Mouse (Mus musculus) kidney, embryonic 16.5 days (tissue): ENCODE results near the gene Ppp6r1. TPM values are rescaled to one million over a fixed set of nuclear protein-coding genes. Genes with fewer than 3 reads are reported as not detected.

Experiments used
- ATAC-seq: fragments of 200-750 bp; cut with Nextera tagmentation; 2 replicates; pipeline ENCODE4 v1.8.0; 2017; ENCODE audit warnings: moderate TSS enrichment; ENCODE audit not compliant: low FRiP score, low TSS enrichment
- H3K27ac ChIP-seq: fragments of 300-500 bp; sonication (generic); 2 replicates; pipeline ENCODE4 v1.5.1; 2014; ENCODE audit warnings: low read length
- H3K27me3 ChIP-seq: fragments of 300-500 bp; sonication (generic); 2 replicates; pipeline ENCODE4 v1.6.1; 2014; ENCODE audit warnings: low read length, control low read depth, mixed read lengths; ENCODE audit not compliant: insufficient read depth
- H3K36me3 ChIP-seq: fragments of 300-500 bp; sonication (generic); 2 replicates; pipeline ENCODE4 v1.6.1; 2014; ENCODE audit warnings: low read length, control low read depth, mixed read lengths; ENCODE audit not compliant: insufficient read depth
- H3K4me1 ChIP-seq: fragments of 300-500 bp; sonication (generic); 2 replicates; pipeline ENCODE4 v1.6.1; 2014; ENCODE audit warnings: low read length, control low read depth, mixed read lengths; ENCODE audit not compliant: insufficient read depth
- H3K4me2 ChIP-seq: fragments of 300-500 bp; sonication (generic); replicated peaks from 2 replicates; pipeline ENCODE4 v1.6.1; 2014; ENCODE audit warnings: low read depth, low read length
- H3K4me3 ChIP-seq: fragments of 300-500 bp; sonication (generic); 2 replicates; pipeline ENCODE4 v1.5.1; 2014; ENCODE audit warnings: mild to moderate bottlenecking, low read length
- H3K9ac ChIP-seq: fragments of 300-500 bp; sonication (generic); replicated peaks from 2 replicates; pipeline ENCODE4 v1.6.1; 2014; ENCODE audit warnings: low read length
- H3K9me3 ChIP-seq: fragments of 300-500 bp; sonication (generic); 2 replicates; pipeline ENCODE4 v1.6.1; 2016; ENCODE audit warnings: low read length, control low read depth
- WGBS: fragments of 180-500 bp; shearing (Covaris S2); extraction: QIAGEN DNeasy Blood & Tissue Kit; methylation state at CpG from one replicate; pipeline ENCODE4 v1.1.7; 2014; 5-methylcytosine and 5-hydroxymethylcytosine counted together
- polyA plus RNA-seq: library from polyadenylated mRNA; unstranded; fragments of >200 nt; fragmentation: Nextera tagmentation; extraction: Ambion mirVana; gene quantifications from 2 replicates; pipeline ENCODE4 v1.2.1, GENCODE M21; 2015

The Ppp6r1 gene
- polyA plus RNA-seq, 1 experiment from 2014 or later: 5.2 TPM

GRCm38 (mm10) chr7:4630198-4630597 lies 28.6 kb downstream of the Ppp6r1 start:
- Histone ChIP-seq H3K9ac (no peak overlapping the region), H3K9me3 (no peaks in the 10 kb centered on the region), H3K27ac (no peak overlapping the region), H3K4me3 (no peak overlapping the region), H3K27me3 (no peaks in the 10 kb centered on the region), H3K36me3 (peaks cover 52% of the 10 kb centered on the region), H3K4me1 (no peaks in the 10 kb centered on the region), H3K4me2 (no peak overlapping the region)
- ATAC-seq: peak; percentile 36; the same call in 1 of the 2 replicates
- 89% methylated on average over 1 of the region's 1 CpGs for WGBS

GRCm38 (mm10) chr7:4629586-4629985 lies 29.2 kb downstream of the Ppp6r1 start:
- Histone ChIP-seq H3K27me3 (no peaks in the 10 kb centered on the region), H3K4me1 (no peaks in the 10 kb centered on the region), H3K27ac (no peak overlapping the region), H3K9me3 (no peaks in the 10 kb centered on the region), H3K4me3 (no peak overlapping the region), H3K36me3 (peaks cover 48% of the 10 kb centered on the region), H3K9ac (no peak overlapping the region), H3K4me2 (no peak overlapping the region)
- WGBS: 91% methylated on average over 5 of the region's 5 CpGs
- ATAC-seq: no peak

- Histone ChIP-seq H3K9me3 (no peaks in the 10 kb centered on the region), H3K27me3 (no peaks in the 10 kb centered on the region), H3K4me1 (no peaks in the 10 kb centered on the region), H3K9ac (no peak overlapping the region), H3K27ac (no peak overlapping the region), H3K4me2 (no peak overlapping the region), H3K4me3 (no peak overlapping the region), H3K36me3 (peaks cover 16% of the 10 kb centered on the region)
- WGBS: 87% methylated on average over 2 of the region's 2 CpGs
- no peak for ATAC-seq
Observed at GRCm38 (mm10) chr7:4625928-4626327, 32.9 kb downstream of the Ppp6r1 start.

- 54% methylated on average over 1 of the region's 1 CpGs for WGBS
- no peak for ATAC-seq
Observed at GRCm38 (mm10) chr7:4624343-4624742, 34.5 kb downstream of the Ppp6r1 start.

GRCm38 (mm10) chr7:4623544-4624189 lies 35.2 kb downstream of the Ppp6r1 start:
- Histone ChIP-seq H3K4me1 (no peaks in the 10 kb centered on the region), H3K36me3 (peaks cover 4% of the 10 kb centered on the region), H3K9me3 (no peaks in the 10 kb centered on the region), H3K9ac (no peak overlapping the region), H3K27ac (no peak overlapping the region), H3K27me3 (no peaks in the 10 kb centered on the region), H3K4me3 (no peak overlapping the region), H3K4me2 (no peak overlapping the region)
- ATAC-seq: no peak
- 36% methylated on average over 4 of the region's 4 CpGs for WGBS

More at GRCm38 (mm10) chr7:4624343-4624742, 34.5 kb downstream of the Ppp6r1 start:
- no peak overlapping the region for H3K4me3 ChIP-seq
- H3K27ac ChIP-seq: no peak overlapping the region
- no peak overlapping the region for H3K4me2 ChIP-seq
- peaks cover 11% of the 10 kb centered on the region for H3K36me3 ChIP-seq
- H3K4me1 ChIP-seq: no peaks in the 10 kb centered on the region
- no peaks in the 10 kb centered on the region for H3K9me3 ChIP-seq
- no peak overlapping the region for H3K9ac ChIP-seq
- no peaks in the 10 kb centered on the region for H3K27me3 ChIP-seq

GRCm38 (mm10) chr7:4619979-4620378 lies 38.8 kb downstream of the Ppp6r1 start:
- Histone ChIP-seq H3K4me2 (no peak overlapping the region), H3K9ac (no peak overlapping the region), H3K4me3 (no peak overlapping the region), H3K9me3 (no peaks in the 10 kb centered on the region), H3K4me1 (no peaks in the 10 kb centered on the region), H3K27ac (no peak overlapping the region), H3K36me3 (no peaks in the 10 kb centered on the region), H3K27me3 (no peaks in the 10 kb centered on the region)
- WGBS: 15% methylated on average over 1 of the region's 1 CpGs
- no peak for ATAC-seq

GRCm38 (mm10) chr7:4613740-4614403 lies 44.9 kb downstream of the Ppp6r1 start:
- no peaks in the 10 kb centered on the region for H3K9me3 ChIP-seq
- H3K27me3 ChIP-seq: no peaks in the 10 kb centered on the region
- WGBS: 77% methylated on average over 14 of the region's 14 CpGs
- H3K4me3 ChIP-seq: no peak overlapping the region
- H3K4me2 ChIP-seq: no peak overlapping the region
- H3K27ac ChIP-seq: no peak overlapping the region
- ATAC-seq: no peak
- no peaks in the 10 kb centered on the region for H3K4me1 ChIP-seq
- H3K9ac ChIP-seq: no peak overlapping the region
- H3K36me3 ChIP-seq: no peaks in the 10 kb centered on the region

- H3K4me2 ChIP-seq: no peak overlapping the region
- ATAC-seq: no peak
- H3K27me3 ChIP-seq: no peaks in the 10 kb centered on the region
- H3K27ac ChIP-seq: no peak overlapping the region
- no peaks in the 10 kb centered on the region for H3K36me3 ChIP-seq
- no peak overlapping the region for H3K9ac ChIP-seq
- no peak overlapping the region for H3K4me3 ChIP-seq
- WGBS: 55% methylated on average over 1 of the region's 1 CpGs
- no peaks in the 10 kb centered on the region for H3K9me3 ChIP-seq
- H3K4me1 ChIP-seq: no peaks in the 10 kb centered on the region
Observed at GRCm38 (mm10) chr7:4612956-4613355, 45.9 kb downstream of the Ppp6r1 start.

GRCm38 (mm10) chr7:4612386-4612785 lies 46.4 kb downstream of the Ppp6r1 start:
- ATAC-seq: no peak
- Histone ChIP-seq H3K4me2 (no peak overlapping the region), H3K36me3 (no peaks in the 10 kb centered on the region), H3K27ac (no peak overlapping the region), H3K27me3 (no peaks in the 10 kb centered on the region), H3K4me3 (no peak overlapping the region), H3K9ac (no peak overlapping the region), H3K9me3 (no peaks in the 10 kb centered on the region), H3K4me1 (no peaks in the 10 kb centered on the region)
- WGBS: 59% methylated on average over 8 of the region's 8 CpGs

GRCm38 (mm10) chr7:4611921-4612341 lies 46.9 kb downstream of the Ppp6r1 start:
- no peak for ATAC-seq
- H3K27me3 ChIP-seq: no peaks in the 10 kb centered on the region
- 82% methylated on average over 12 of the region's 12 CpGs for WGBS

More at GRCm38 (mm10) chr7:4611921-4612341, 46.9 kb downstream of the Ppp6r1 start:
- Histone ChIP-seq H3K4me2 (no peak overlapping the region), H3K9me3 (no peaks in the 10 kb centered on the region), H3K36me3 (no peaks in the 10 kb centered on the region), H3K4me1 (no peaks in the 10 kb centered on the region), H3K27ac (no peak overlapping the region), H3K9ac (no peak overlapping the region), H3K4me3 (no peak overlapping the region)
